Mouse (Mus musculus): Measurements from ENCODE around the gene Hectd1. TPM values are rescaled to one million over a fixed set of nuclear protein-coding genes. Genes with fewer than 3 reads are reported as not detected.

Gene Hectd1
- 10 to 100 TPM; 86.7 to 95.8 TPM for total RNA-seq (2021)
- long read RNA-seq, experiment 1, partial matches to known transcripts, result 37 of 41 reads
- long read RNA-seq, experiment 1, other reads (novel, unspliced or antisense), result 3 of 41 reads
- long read RNA-seq, experiment 2, partial matches to known transcripts, result 2 of 2 reads
- long read RNA-seq, experiment 2, other reads (novel, unspliced or antisense), result 0 of 2 reads

DNA sequence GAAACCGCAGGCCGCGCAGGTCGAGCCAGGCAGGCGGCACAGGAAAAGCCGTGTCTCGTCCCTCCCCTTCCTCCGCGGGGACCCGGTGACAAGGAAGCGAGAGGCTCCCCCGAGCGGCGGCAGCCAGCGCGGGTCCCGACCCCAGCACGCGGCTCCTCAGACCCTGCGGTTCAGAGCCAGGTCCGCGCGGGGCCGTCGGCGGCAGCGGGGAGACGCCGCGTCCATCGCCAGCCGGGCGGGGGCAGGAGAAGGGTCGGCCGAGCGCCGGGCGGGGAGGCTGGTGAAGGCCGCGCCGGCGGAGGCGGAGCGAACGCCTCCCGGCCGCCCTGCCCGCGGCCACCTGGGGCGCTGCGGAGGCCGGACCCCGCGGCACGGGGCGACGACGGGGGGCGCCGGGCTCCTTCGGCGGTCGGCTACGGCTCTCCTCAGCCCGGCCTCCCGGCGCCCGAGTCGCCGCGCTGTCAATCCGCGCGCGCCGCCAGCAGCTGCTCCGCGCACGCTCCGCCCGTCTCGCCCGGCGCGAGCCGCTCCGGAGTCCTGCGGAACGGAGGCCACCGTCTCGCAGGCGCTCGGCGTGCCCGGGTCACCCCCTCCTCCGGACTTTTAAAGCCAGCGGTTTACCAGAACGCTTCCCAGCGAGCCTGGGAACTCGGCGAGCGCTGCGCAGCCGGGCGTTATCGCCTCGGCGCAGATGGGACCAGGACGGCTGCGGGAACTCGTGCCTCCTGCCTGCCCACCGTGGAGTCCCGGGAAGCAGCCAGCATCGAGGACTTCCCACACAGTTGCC is at the start of gene Hectd1:
Gene Hectd1, minus strand, starts transcription at position 247 of the 787 bp plus-strand sequence.
- DNase-seq, result peak; percentile 85 to 91

DNA sequence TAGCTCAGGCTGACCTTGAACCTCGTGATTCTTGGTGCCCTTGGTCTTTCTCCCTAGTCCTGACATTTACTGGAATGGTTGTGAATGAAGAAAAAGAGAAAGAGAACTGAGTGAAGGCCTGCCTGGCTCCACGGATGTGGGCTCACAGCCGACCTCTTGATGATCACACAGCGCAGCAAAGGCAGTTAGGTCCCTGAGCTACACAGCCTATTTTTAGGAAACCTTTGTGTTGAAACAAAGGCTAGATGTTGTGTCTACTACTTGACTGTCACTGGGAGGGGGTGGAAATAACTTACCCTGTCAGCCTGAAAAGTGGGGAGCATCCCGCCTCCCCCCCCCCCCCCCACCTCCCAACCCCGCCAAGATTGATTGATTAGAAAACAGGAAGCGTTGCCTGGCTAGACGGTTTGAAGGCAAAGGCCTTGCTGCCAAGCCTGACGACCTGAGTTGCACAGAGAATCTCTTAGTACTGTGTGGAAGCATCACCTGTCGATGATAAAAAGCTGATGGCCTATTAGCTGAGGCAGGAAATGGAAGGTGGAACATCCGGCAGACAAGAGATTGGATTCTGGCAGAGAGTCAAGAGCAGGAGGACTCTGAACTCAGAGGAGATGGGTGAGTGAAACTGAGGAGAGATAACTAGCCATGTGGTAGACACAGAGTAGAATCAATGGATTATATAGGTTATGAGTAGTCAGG is 42.3 kb upstream of the Hectd1 start:
- DNase-seq, result no peak

DNA sequence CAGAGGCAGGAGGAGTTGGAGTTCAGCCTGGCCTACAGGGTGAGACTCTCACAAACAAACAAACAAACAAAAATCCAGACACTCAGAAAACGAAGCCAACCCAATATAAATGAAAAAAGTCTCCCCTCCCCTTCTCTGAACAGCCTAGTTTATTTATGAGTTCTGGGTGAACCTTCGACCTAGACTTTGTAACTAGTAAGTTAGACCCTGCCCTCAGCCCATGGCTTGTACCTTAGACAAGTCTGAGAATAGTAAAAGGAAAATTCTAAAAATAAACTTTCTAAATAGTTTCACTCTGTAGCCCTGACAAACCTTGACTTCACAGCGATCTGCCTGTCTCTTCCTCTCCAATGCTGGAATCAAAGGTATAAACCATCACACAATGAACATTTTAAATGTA is 40.2 kb upstream of the Hectd1 start:
- DNase-seq, result no peak

DNA sequence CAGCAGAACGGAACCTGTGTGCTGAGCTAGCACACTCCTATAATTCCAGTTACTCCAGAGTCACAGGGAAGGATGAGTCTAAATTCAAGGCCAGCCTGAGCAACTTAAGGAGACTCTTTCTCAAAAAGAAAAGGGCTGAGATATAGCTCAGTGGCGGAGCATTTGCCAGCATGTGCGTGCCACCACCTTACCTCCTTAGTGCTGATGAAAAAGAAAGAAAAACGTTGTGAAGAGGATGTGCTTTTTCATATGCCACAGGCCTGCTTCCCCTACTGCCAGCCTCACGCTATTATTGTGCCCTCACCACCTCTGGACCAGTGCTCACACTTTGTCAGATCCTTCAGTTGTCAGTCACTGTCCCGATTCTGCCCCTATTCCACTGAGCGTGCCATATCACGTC is 37.7 kb upstream of the Hectd1 start:
- no peak for DNase-seq

DNA sequence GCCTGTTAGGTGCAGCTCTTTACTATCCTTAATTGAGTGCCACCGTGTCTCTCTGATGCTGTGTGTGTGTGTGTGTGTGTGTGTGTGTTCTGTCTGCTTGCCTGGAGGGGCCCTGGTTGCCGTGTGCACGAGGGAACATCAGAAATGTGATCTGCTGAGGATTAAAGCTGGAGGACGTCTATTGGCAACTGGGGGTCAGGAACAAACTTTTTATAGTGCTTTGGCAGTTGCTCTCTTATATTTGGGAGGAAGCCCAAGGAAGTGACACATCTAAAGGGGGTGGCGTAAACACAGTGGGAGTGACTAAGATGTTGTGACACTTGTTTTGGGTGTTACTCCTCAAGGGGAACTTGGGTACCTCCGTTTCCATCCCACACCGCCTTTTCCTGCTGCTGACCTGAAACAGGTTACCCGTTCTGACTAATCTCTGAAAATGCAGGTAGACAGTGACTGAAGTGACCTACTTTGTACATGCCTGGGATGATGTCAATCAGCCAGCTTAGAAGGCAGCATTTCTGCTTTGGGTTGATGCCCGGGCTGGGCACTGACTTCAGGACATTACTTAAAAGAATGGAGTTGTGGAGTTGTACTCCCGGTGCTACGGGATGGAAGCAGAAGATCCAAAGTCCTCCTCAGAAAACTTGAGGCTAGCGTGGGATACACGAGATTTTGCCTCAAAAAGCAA is 37.0 kb upstream of the Hectd1 start:
- peak; percentile 28 to 40 for DNase-seq

DNA sequence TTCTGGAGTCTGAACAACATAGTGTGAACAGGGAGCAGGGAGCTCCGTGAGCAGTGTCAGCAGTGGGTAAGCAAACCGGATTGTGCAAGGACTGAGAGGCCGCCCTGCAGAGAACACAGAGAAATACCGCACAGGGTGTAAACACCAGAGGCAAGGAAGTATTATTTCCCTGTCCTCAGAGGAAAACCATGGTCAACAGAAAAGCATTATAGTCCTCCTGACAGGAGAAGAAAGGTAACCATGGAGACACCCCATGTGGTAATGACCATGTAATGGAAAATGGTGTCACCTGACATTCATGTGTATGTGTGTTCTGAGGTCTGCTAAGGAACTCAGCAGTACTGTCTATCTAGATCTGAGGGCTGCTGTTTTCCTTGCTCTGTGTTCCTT is 36.4 kb upstream of the Hectd1 start:
- peak in 1 of 2 experiments; percentile 43 for DNase-seq

DNA sequence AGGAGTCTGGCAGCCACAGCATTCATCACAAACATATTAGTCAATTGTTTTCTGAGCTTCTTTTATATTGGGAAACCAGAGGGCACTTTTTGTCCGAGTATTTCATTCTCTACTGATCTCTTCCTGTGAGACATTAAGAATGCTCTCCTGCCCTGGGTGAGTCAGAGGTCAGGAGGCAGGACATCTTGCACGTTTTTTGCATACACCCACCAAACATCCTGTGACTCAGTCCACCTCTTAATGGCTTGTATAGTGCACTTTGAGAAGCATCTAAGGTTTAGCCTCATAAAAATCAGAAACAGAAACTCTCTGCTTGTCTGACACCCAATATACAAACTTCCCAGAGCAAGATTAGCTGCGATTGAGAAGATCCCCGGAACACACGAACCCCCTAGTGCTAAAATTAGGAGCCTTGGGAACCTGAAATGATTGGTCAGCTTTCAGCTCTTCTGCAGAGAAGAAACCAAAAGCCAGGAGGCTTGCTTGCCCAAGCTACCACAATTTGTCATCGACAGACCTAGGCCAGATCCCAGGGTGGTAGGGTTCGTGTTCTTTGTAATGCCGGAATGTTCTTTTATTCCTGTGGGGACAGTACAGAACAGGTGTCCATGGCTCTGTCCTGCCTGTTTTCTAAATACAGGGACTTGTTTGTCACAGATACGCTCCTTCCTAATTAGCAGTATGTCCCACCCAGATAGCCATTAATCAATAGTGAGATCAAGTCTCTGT is 35.9 kb upstream of the Hectd1 start:
- DNase-seq, result peak; percentile 61 to 66

DNA sequence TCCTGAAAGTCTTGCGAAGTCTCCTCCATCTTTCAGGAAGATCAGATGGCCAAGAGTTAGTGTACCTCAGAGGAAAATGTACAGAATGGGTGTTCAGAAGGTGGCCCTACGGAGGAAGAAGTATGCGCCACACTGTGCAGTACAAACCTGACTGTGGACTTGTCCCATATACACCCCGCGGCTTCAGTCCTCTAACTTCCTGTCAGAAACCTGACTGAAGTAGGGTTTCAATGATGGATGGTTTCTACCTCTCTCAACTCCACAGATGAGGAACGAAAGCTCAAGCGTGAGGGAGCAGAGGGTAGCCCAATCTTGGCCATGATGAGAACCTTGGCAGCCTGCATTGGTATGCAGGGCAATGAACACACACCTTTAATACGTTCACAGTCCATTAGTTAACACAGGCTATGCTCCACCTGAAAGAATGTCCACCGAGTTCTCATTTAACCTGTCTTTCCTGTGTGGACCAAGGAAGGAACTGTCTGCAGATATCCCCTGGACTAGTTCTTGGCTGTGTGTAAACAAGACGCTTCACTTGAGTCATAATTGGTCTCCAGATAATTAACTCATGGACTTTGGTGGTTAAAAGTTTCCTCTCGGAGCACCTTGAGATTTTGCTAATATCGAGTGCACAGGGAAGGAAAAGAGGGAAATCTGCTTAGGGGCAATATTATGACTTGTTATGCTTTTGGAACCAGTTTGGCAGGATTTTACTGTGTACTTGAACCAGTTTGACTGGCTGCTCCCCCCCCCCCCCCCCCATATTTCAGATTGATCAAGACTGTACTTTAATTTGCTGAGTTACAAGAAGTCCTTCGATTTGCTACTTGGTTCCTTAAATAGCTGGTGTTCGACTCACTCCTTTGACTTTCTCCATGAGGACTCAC is 34.0 kb upstream of the Hectd1 start:
- no peak for DNase-seq

DNA sequence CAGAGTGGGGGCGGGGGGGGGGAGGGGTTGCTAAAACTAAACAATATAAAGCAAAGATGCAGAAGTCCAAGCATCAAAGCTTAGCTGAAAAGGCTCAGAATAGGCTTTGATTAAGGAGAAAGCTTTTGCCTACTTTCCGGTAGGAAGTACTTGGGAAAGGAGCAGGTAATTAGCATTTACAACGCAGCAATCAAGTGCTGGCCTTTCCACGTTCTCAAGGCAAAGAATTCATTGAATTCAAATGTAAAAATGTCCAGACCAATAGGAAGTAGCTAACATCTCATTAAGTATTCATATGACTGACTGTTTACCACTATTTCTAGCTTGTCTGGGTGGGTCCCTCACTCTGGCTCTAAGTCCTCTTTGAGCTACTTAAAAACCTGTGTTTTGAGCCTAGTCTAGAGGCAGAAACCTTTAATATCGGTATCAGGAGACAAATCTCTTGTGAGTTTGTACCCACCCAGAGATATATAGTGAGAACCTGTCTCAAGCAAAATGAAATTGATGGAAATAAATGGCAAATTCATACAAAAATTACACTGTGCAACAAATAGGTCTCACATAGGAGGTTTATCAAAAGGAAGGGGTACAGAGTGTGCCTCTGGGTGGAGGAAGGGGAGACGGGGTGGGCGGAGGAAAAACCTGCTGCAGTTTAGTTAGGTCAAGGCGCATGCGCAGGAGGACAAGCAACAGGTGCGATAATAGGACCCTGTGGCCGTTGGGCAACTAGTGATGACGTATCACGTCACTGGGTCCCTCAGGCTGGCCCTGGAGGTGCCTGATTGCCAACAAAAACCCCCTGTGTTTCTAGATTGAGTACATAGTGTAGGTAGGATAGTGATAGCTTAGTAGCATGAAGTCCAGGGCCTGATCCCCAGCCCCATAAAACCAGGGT is 29.0 kb upstream of the Hectd1 start:
- DNase-seq, result no peak

DNA sequence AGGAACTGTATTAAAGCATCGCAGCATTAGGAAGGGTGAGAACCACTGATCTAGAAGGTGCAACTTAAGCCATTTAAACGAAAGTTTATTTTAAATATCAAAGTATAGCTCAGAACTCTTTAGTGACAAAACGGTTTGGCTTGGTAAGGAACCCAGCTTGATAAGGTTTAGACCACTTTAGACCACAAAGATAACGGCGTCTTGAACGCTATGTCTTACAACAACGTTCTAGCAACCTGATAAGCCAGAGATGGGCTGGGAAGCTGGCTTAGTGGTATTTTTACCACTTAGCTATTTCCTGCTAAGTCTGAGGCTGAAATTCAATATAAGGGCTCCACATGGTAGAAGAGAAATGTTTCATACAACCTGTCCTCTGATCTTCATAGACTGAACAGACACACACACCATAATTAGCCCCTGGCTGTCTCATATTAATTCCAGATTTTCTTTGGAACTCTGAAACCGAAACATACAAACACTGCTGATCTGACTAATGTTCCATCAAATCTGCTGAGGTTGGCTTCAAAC is 27.5 kb upstream of the Hectd1 start:
- DNase-seq, result no peak

DNA sequence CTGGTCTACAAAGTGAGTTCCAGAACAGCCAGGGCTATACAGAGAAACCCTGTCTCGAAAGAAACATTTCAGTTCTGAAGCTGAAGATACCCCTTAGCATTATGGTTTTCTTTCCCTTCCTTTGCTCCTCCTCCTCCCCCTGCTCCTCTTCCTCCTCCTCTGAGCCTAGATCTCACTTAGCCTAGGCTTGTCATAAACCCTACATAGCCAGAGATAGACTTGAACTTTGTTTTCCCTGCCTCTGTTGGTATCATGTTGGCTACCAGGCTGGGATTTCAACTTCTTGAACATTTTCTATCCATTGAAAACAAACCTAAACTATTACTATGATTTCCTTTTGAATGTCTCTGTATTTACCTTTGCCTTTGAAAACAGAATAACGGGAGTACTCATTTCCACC is 26.5 kb upstream of the Hectd1 start:
- no peak for DNase-seq

DNA sequence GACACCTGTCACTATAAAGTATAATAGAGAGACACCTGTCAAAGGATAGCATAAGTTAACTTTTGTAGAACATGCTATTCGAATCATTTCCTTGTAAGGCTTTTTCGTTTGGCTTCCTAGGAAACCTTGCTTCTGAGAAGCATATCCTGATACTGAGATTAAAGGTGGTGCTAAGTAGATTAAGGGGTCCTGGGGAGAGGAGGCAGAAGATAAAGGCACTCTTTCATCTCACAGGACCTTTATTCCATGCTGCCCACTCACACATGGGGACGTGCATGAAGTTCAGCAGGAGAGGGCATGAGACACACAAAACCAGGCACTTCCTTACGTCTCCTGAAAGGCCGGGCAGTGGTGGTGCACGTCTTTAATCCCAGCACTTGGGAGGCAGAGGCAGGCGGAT is 26.1 kb upstream of the Hectd1 start:
- no peak for DNase-seq

DNA sequence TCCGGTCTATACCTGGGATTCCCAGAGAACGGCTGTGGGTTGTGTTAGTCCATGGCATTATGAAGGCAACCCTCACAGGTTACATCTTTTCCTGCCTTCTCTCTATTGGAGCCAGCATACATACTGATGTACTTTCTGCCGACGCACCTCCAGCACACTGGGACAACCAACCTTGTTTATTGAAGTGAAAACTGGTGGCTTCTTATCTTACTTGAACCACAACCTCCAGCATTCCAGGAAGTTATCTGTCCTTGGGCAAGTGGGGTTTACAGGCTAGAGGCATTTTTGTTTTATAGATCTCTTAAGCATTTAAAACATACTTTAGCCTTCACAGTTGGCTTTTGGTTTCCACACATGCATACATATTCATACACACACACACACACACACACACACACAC is 22.3 kb upstream of the Hectd1 start:
- no peak for DNase-seq

DNA sequence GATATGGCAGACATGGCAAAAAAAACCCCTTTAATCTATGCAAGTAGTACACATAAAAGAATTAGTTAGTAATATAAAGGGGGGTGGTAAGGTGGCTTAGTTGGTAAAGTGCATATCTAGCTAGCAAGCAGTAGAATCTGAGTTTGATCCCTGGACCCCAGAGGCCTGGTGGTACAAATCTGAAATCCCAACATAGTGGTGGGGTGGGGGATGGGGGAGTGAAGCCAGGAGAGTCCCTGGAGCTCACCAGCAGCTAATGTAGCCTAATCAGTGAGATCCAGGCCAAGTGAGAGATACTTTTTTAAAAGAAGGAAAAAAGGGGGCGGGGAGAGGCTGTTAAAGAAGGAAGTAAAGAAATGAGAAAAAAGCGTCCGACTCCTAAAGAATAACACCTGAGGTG is 21.8 kb upstream of the Hectd1 start:
- no peak for DNase-seq

DNA sequence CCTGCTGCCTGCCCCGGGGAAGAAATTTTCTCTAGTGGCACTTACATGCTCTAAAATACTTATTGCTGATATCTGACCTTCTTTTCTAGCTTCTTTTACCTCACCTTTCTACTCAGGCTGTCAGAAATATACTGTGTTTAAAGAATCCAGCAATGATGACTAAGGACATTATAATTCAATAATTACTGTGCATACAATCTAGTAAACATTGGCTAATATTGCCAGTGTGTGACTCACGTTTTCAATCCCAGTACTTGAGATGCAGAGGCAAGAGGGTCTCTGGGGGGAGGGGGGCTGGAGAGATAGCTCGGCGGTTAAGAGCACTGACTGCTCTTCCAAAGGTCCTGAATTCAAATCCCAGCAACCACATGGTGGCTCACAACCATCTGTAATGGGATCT is 21.0 kb upstream of the Hectd1 start:
- DNase-seq, result no peak

DNA sequence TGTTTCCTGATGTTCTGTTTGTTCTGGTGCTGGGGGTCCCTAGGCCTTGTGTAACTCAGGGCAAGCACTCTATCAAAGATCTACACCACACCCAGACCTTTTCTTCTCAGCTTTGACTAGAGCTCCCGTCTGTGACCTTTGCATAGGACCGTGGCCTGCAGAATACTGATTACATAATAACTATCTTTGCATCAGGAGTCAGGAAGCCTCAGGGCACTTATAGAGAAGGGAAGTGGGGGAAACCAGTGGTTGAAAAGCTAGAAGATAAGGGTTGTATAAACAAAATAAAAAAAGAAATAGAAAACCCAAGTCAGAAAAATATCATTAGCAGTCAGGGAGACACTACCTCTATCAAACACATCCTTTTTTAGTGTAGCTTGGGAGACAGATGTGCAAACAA is 20.6 kb upstream of the Hectd1 start:
- DNase-seq, result no peak

DNA sequence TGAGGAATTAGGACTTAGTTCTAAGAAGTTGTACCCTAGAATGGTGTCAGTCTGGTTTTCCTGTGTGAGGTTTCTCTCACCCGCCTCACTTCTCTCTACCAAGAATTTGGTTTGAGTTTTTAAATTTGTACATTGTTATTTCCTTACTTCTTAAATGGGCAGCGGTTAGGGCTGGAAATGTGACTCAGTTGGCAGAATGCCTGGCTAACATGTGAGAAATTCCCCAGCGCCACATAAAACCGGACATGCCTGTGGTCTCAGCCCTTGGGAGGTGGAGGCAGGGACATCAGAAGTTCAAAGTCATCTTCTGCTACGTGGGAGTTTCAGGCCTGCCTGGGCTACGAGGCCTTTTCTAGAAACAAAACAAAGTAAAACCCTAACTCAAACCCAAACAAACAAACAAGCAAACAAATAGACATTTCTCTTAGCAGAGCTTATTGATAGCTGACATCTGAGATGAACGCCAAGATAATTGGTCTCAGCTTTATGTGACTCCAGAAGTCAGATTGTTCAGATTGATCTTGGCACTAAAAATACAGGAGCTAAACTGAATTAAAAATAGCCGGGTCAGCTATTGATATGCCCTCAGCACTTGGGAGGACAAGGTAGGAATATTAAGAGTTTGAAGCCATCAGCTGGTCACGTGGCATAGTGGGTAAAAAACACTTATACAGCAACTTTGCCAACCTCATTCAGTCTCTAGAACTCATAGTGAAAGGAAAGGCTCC is 18.8 kb upstream of the Hectd1 start:
- peak; percentile 47 to 63 for DNase-seq

DNA sequence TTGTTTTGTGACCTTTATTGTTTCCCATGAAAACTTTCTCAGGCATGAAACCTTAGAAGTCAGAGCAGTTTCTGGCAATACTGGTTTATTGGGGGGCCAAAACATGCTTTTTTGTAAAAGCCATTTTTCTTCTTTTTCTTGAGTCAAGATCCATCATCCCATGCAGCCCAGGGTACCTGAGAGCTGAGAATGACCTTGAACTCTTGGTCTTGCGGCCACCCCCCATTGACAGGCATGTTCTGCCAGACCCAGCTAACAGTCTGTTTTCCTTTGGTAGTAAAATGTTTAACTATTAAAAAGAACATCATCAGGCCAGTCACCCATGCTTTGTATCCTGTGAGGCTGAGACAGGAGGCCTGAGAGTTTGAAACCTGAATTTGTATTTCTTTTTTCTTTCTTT is 15.9 kb upstream of the Hectd1 start:
- DNase-seq, result no peak

DNA sequence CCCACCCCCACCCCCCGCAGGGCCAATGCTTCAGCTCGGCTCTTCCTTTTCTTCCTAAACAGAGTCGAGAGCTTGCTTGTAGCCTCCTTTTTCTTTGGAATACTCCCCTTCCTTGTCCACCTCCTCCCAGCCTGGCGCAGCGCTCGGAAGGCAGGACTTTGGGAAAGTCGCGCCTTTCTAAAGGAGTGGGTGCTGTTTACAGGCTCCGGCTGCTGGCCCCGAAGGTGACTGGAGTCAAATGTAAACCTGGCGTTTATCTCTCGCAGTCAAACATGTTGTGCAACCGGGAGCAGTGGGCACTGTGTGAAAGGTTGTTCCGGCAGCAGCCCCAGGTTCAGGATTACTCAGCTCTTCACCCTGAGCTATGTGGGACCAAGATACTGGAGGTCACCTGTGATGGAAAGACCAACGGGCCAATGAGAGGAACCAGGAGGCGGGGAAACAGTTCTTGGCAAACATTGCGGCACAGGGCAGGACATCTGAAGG is 15.5 kb upstream of the Hectd1 start:
- peak; percentile 92 to 94 for DNase-seq

Data from adrenal gland, postnatal 36 days (tissue).